Mouse (Mus musculus): ENCODE data around the gene Spink2. TPM values are rescaled to one million over a fixed set of nuclear protein-coding genes. Genes with fewer than 3 reads are reported as not detected.

The Spink2 gene
- total and polyA plus RNA-seq, 2 experiments = not detected

DNA sequence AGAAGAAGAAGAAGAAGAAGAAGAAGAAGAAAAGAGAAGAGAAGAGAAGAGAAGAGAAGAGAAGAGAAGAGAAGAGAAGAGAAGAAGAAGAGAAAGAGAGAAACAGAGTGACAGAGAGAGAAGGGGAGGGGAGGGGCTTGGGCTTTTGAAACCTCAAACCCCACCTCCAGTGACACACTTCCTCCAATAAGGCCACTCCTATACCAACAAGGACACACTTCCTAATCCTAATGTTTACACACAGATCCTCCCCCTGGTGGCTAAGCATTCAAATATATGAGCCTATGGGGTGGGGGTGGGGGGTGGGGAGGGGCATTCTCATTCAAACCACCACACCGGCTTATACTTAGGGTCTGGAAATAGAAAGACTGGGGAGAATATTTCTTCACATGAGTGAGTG is 27.9 kb downstream of the Spink2 start:
- no peaks in the 10 kb centered on the region for H3K36me3 ChIP-seq (ENCODE audit: control insufficient read depth, insufficient read depth, low read length)
- H3K4me3 ChIP-seq (ENCODE audit: insufficient read depth, low read depth, low read length) = no peak overlapping the region
- H3K27ac ChIP-seq (replicated peaks; ENCODE audit: insufficient read depth, low read depth, low read length) = no peak overlapping the region
- no peaks in the 10 kb centered on the region for H3K79me2 ChIP-seq (ENCODE audit: control insufficient read depth, insufficient read depth, low read length)
- TF ChIP-seq CTCF (IDR thresholded peaks at IDR 0.05; ENCODE audit: low read depth, low read length) (no peak), POLR2A (IDR thresholded peaks at IDR 0.05; ENCODE audit: extremely low read depth, insufficient read depth, low read length) (no peak)
- no peak overlapping the region for H3K9ac ChIP-seq (ENCODE audit: low read depth, low read length)
- no peaks in the 10 kb centered on the region for H3K4me1 ChIP-seq (ENCODE audit: control insufficient read depth, insufficient read depth, low read length)
- H3K27me3 ChIP-seq (ENCODE audit: control insufficient read depth, insufficient read depth, low read length) = no peaks in the 10 kb centered on the region
- 43% methylated on average over 1 of the region's 1 CpGs for WGBS
- DNase-seq (ENCODE audit: extremely low read depth, low read depth, low spot score) = no peak

GRCm38 (mm10) chr5:77181508-77181907 is 29.8 kb downstream of the Spink2 start:
- no peak for TF ChIP-seq CTCF (IDR thresholded peaks at IDR 0.05; ENCODE audit: low read depth, low read length)
- no peak for TF ChIP-seq POLR2A (IDR thresholded peaks at IDR 0.05; ENCODE audit: extremely low read depth, insufficient read depth, low read length)
- Histone ChIP-seq H3K4me1 (ENCODE audit: control insufficient read depth, insufficient read depth, low read length) (no peaks in the 10 kb centered on the region), H3K79me2 (ENCODE audit: control insufficient read depth, insufficient read depth, low read length) (no peaks in the 10 kb centered on the region), H3K9ac (ENCODE audit: low read depth, low read length) (no peak overlapping the region), H3K36me3 (ENCODE audit: control insufficient read depth, insufficient read depth, low read length) (no peaks in the 10 kb centered on the region), H3K27me3 (ENCODE audit: control insufficient read depth, insufficient read depth, low read length) (no peaks in the 10 kb centered on the region), H3K27ac (replicated peaks; ENCODE audit: insufficient read depth, low read depth, low read length) (no peak overlapping the region), H3K4me3 (ENCODE audit: insufficient read depth, low read depth, low read length) (no peak overlapping the region)
- no peak for DNase-seq (ENCODE audit: extremely low read depth, low read depth, low spot score)
- WGBS = 85% methylated on average over 7 of the region's 7 CpGs

DNA sequence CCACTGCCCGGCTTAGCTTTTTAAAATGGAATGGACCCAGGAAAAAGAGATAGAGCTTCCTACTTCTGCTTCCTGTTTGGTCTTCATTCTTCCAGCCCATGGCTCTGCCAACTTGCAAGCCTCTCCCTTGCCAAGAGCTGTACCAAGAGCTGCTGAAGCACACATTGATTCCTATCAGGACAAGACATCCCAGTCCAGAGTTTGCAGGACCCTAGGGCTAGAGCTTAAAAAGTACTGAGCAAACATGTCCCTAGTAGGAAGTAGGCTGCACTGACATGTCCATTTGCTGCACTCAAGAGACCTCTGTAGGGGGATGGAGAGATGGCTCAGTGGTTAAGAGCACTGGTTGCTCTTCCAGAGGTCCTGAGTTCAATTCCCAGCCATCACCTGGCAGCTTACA is 32.3 kb downstream of the Spink2 start:
- Histone ChIP-seq H3K4me1 (ENCODE audit: control insufficient read depth, insufficient read depth, low read length) (no peaks in the 10 kb centered on the region), H3K4me3 (ENCODE audit: insufficient read depth, low read depth, low read length) (no peak overlapping the region), H3K36me3 (ENCODE audit: control insufficient read depth, insufficient read depth, low read length) (no peaks in the 10 kb centered on the region), H3K9ac (ENCODE audit: low read depth, low read length) (no peak overlapping the region), H3K27ac (replicated peaks; ENCODE audit: insufficient read depth, low read depth, low read length) (no peak overlapping the region), H3K27me3 (ENCODE audit: control insufficient read depth, insufficient read depth, low read length) (no peaks in the 10 kb centered on the region), H3K79me2 (ENCODE audit: control insufficient read depth, insufficient read depth, low read length) (no peaks in the 10 kb centered on the region)
- TF ChIP-seq POLR2A (IDR thresholded peaks at IDR 0.05; ENCODE audit: extremely low read depth, insufficient read depth, low read length) = no peak
- TF ChIP-seq CTCF (IDR thresholded peaks at IDR 0.05; ENCODE audit: low read depth, low read length) = no peak
- no peak for DNase-seq (ENCODE audit: extremely low read depth, low read depth, low spot score)
- 84% methylated on average over 1 of the region's 1 CpGs for WGBS

- DNase-seq (ENCODE audit: extremely low read depth, low read depth, low spot score) = no peak
- Histone ChIP-seq H3K27ac (replicated peaks; ENCODE audit: insufficient read depth, low read depth, low read length) (no peak overlapping the region), H3K9ac (ENCODE audit: low read depth, low read length) (no peak overlapping the region), H3K79me2 (ENCODE audit: control insufficient read depth, insufficient read depth, low read length) (no peaks in the 10 kb centered on the region), H3K36me3 (ENCODE audit: control insufficient read depth, insufficient read depth, low read length) (no peaks in the 10 kb centered on the region), H3K4me1 (ENCODE audit: control insufficient read depth, insufficient read depth, low read length) (no peaks in the 10 kb centered on the region), H3K4me3 (ENCODE audit: insufficient read depth, low read depth, low read length) (no peak overlapping the region), H3K27me3 (ENCODE audit: control insufficient read depth, insufficient read depth, low read length) (no peaks in the 10 kb centered on the region)
- WGBS = 61% methylated on average over 9 of the region's 9 CpGs
- TF ChIP-seq CTCF (IDR thresholded peaks at IDR 0.05; ENCODE audit: low read depth, low read length) = no peak
- TF ChIP-seq POLR2A (IDR thresholded peaks at IDR 0.05; ENCODE audit: extremely low read depth, insufficient read depth, low read length) = no peak
These were observed 33.3 kb downstream of the Spink2 start for GRCm38 (mm10) chr5:77178008-77178407.

DNA sequence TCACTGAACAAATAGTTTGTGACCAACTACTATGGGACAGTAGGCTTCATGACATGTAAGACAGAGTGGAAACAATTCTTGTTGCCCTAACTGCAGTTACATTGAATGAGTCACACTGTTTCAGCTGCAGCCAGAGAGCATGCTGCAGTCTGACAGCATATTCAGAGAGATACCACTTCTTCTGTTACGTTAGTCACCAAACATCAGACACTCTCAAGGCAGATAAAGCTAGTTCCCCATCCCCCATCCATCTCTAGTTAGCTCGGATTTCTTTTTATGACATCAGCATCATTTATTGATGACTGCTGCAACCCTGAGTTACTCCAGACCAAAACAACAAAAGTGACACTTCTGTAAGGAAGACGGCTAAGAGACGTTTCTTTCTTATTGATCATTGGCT is 36.5 kb downstream of the Spink2 start:
- no peaks in the 10 kb centered on the region for H3K79me2 ChIP-seq (ENCODE audit: control insufficient read depth, insufficient read depth, low read length)
- H3K4me1 ChIP-seq (ENCODE audit: control insufficient read depth, insufficient read depth, low read length) = no peaks in the 10 kb centered on the region
- no peak overlapping the region for H3K27ac ChIP-seq (replicated peaks; ENCODE audit: insufficient read depth, low read depth, low read length)
- no peak overlapping the region for H3K9ac ChIP-seq (ENCODE audit: low read depth, low read length)
- WGBS = 63% methylated on average over 4 of the region's 4 CpGs
- TF ChIP-seq POLR2A (IDR thresholded peaks at IDR 0.05; ENCODE audit: extremely low read depth, insufficient read depth, low read length) (no peak), CTCF (IDR thresholded peaks at IDR 0.05; ENCODE audit: low read depth, low read length) (no peak)
- H3K36me3 ChIP-seq (ENCODE audit: control insufficient read depth, insufficient read depth, low read length) = no peaks in the 10 kb centered on the region
- H3K27me3 ChIP-seq (ENCODE audit: control insufficient read depth, insufficient read depth, low read length) = no peaks in the 10 kb centered on the region
- H3K4me3 ChIP-seq (ENCODE audit: insufficient read depth, low read depth, low read length) = no peak overlapping the region
- no peak for DNase-seq (ENCODE audit: extremely low read depth, low read depth, low spot score)

GRCm38 (mm10) chr5:77170593-77170992 is 40.7 kb downstream of the Spink2 start:
- no peak overlapping the region for H3K4me3 ChIP-seq (ENCODE audit: insufficient read depth, low read depth, low read length)
- H3K4me1 ChIP-seq (ENCODE audit: control insufficient read depth, insufficient read depth, low read length) = no peaks in the 10 kb centered on the region
- DNase-seq (ENCODE audit: extremely low read depth, low read depth, low spot score) = peak; percentile 64
- no peaks in the 10 kb centered on the region for H3K79me2 ChIP-seq (ENCODE audit: control insufficient read depth, insufficient read depth, low read length)
- no peak overlapping the region for H3K27ac ChIP-seq (replicated peaks; ENCODE audit: insufficient read depth, low read depth, low read length)
- no peaks in the 10 kb centered on the region for H3K27me3 ChIP-seq (ENCODE audit: control insufficient read depth, insufficient read depth, low read length)
- 58% methylated on average over 5 of the region's 5 CpGs for WGBS
- H3K9ac ChIP-seq (ENCODE audit: low read depth, low read length) = no peak overlapping the region
- TF ChIP-seq POLR2A (IDR thresholded peaks at IDR 0.05; ENCODE audit: extremely low read depth, insufficient read depth, low read length) = no peak
- TF ChIP-seq CTCF (IDR thresholded peaks at IDR 0.05; ENCODE audit: low read depth, low read length) = 0 out of 2 replicates have a peak, but pooled peaks have one; percentile 36
- H3K36me3 ChIP-seq (ENCODE audit: control insufficient read depth, insufficient read depth, low read length) = no peaks in the 10 kb centered on the region
